Mouse (Mus musculus): ENCODE measurements around the gene Pard3b.

The Pard3b gene

DNA sequence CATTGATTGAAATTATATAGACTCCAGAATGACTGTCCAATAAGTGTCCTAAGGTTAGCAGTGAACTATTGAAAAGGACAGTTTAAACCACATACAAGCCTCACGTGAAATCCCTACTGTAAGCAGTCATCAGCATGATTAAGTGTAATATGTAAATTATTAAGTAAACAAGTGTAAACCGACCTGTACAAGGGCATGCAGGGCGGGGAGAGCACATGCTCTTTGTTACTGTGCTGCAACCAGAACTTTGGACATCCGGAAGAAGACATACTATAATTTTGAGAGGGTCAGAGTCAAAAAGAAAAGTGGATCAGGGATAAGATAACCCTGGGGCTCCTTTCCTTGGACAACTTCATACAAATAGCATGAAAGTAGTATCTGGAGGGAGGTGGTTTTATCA, 749.4 kb downstream of the Pard3b start:
- DNase-seq (ENCODE audit: low read depth, low spot score), result no peak

DNA sequence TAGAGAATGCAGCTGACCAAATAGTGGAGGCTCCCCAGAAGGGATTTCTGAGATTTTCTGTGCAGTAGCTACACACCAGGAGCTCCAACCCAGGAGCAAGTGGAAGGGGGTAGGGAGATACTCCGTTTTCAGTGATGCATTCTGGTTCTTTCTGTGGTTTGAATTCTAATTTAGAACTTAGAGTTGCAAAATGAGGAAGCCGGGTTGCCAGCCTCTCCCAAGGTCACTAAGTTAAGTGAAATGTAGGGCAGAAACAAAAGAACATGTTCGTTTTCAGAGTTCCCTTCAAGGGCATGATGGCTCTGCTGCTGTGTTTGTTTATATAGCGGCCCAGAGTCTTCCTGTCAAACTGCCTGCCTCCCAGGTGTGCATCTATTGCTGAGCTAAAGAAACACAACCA, 754.2 kb downstream of the Pard3b start:
- DNase-seq (ENCODE audit: low read depth, low spot score), result no peak

GRCm38 (mm10) chr1:62394555-62394954, 755.9 kb downstream of the Pard3b start:
- no peak for DNase-seq (ENCODE audit: low read depth, low spot score)

DNA sequence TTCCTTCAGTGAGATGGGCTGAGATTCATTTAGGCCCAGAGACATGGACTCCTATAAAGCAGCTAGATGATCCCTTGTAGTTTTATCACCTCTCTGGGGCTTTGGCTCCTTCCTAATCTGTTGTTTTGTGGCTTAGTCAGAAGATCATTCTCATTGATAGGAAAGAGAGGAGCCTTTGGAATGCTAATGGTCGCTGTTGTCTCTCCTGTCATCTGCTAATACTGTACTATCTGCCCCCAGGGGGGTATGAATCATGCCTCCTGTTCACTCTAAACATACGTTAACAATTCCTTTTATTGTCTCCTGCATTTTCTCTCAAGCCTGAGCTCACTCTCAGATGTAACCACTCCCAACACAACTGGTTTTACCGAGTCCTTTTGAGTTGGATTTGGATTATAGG, 759.6 kb downstream of the Pard3b start:
- no peak for DNase-seq (ENCODE audit: low read depth, low spot score)

DNA sequence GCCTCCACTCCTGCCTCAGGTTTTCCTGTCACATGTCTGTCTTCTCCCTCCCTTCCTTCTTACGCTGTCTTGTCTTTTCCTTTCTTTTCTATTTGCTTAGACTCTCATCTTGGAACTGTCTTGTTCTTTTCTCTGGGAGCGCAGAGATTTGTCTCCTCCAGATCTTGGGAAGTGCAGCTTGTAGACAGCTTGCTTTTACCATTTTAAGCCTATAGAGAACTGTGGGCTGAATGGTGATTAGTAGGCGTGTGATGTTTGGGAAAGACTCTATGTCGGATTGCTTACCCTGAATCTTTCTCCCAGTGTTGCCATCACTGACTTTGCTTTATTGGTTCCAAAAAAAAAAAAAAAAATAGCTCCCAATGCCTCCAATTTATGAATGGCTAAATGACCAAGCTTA, 760.1 kb downstream of the Pard3b start:
- DNase-seq (ENCODE audit: low read depth, low spot score), result no peak

DNA sequence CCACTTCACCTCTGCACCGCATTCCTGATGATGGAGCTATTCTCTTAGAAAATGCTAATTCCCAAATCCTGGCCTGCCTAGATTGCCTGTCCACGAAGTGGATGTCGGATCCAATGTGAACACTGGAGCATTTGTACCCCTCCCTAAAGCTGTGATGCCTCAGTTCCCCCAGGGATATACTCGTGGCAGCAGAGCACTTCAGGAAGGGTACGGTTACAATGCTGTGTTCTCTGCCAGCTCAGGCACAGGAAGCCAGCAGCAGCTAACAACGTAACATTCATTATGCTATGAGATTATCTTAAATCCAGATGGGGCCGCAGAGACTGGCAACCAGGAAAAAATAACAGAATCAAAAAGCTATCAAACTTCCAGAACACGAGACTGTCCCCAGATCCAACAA, 766.4 kb downstream of the Pard3b start:
- no peak for DNase-seq (ENCODE audit: low read depth, low spot score)

DNA sequence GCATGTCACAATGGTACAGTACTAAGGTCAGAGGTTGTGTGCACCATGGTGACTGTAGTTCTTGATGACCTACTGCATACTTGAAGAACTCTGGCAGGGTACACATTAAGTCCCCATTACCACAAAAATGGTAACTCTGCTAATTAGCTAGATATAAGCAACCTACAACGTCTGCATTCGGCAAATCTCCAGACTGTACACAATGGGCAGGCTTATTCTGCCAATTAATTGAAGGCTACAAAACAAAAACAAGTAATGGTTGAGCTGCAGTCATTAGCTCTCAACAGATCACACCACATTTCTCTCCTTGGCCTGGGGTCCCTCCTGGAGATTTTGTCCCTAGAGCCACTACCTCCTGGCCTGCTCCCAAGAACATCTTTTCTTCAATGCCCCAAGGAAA, 772.7 kb downstream of the Pard3b start:
- DNase-seq (ENCODE audit: low read depth, low spot score), result no peak

GRCm38 (mm10) chr1:62412019-62412418, 773.4 kb downstream of the Pard3b start:
- DNase-seq (ENCODE audit: low read depth, low spot score), result no peak

GRCm38 (mm10) chr1:62412988-62413387, 774.4 kb downstream of the Pard3b start:
- no peak for DNase-seq (ENCODE audit: low read depth, low spot score)

GRCm38 (mm10) chr1:62414521-62414920, 775.9 kb downstream of the Pard3b start:
- no peak for DNase-seq (ENCODE audit: low read depth, low spot score)

- DNase-seq (ENCODE audit: low read depth, low spot score), result no peak
These were observed 778.2 kb downstream of the Pard3b start for GRCm38 (mm10) chr1:62416627-62417374.

DNA sequence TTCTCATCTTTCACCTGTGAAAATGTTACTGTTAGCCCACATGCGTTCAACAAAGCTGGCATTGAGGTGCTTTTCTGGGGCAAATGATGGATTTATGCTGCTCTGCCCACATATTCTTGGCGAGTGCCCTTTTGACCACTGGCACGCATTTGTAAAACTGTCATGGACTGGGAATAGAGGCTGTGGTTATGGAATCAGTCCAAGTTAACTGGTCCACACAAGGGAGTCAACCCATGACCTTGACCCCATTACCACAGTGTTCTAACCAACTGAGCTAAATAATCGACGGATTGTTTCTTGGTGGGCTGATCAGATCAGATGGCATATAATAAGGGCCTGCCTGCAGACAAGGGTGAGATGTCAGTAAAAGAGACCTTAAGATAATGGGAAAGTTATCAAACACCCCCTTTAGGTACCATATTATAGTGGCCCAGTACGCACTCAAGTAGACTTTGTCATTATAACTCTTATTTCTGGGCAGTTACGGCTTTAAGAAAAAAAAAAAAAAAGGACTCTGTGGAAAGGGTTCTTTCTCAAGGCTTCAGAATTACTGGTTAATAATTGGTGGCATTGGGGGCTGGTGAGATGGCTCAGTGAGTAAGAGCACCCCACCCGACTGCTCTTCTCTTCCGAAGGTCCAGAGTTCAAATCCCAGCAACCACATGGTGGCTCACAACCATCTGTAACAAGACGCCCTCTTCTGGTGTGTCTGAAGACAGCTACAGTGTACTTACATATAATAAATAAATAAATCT, 784.4 kb downstream of the Pard3b start:
- DNase-seq (ENCODE audit: low read depth, low spot score), result no peak

- no peak for DNase-seq (ENCODE audit: low read depth, low spot score)
These were observed 786.7 kb downstream of the Pard3b start for GRCm38 (mm10) chr1:62425369-62425768.

GRCm38 (mm10) chr1:62428736-62429135, 790.1 kb downstream of the Pard3b start:
- no peak for DNase-seq (ENCODE audit: low read depth, low spot score)

DNA sequence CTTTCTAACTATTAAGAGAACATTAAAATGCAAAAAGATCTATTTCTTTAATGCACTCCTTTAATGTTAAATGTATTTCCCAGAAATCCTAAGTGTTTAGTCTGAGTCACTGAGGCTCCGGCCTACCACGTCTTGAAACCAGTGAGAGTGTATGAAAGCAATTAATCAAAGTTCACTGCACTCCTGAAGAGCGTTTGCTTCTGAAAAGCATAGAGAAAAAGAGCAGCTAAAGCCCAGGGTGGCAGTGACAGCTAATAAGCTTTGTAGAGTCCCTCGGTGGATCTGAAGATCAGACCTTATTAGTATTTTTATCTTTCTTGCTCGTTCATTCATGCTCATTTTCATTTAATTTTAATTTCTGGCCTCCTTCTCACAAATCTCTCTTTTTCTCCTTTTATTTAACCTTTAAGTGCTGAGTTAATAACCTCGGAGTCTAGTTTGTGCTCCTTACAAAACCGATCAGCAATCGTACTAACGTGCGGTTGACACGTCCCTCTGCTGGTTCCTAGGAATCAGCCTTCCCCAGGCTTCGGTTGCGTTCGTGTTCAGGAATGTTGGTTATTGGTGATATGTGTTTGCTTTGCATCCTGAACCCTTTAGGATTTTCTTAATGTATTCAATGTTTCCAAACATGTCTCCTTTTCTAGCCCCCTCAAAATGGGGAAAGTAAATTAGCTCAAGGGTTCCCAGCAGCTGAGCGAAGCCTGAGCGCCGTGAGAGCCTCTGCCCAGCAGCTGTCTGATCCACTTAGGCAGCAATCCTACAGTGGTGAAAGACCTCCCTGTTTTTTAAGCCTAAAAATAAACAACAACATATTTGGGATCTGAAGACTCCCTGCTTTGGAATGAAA, 790.9 kb downstream of the Pard3b start:
- no peak for DNase-seq (ENCODE audit: low read depth, low spot score)

DNA sequence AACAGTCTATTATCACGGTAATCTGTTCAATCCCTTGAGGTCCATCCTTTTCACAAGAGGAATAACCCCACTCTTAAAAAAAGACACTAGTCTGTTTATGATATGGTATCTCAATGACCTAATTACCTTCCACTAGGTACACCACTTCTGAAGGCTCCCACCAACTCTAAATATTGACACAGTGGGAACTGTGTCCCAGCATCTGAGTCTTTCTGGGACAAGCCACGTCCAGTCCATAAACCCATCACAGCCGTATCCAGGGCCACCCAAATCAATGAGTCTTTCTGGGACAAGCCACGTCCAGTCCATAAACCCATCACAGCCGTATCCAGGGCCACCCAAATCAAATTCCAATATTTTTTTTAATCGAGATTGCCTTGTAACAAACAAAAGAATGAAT, 792.4 kb downstream of the Pard3b start:
- no peak for DNase-seq (ENCODE audit: low read depth, low spot score)

DNA sequence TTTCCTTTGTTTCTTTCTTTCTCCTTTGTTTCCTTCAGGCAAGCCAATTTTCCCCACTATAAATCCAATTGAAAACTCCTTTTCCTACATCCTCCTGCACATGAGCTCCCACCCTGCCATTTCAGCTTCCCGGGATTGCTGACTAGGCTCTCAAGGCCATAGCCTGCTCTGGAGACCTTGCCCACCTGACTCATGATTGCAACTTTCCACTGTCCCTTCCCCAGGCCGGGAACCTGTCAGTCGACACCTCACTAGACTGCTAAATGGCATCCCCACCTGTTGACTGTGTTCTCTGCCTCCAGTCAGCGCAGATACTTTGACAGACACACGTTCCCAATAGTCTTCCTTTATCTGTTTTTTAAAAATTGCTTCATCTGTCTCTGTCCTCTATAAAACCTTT, 795.3 kb downstream of the Pard3b start:
- no peak for DNase-seq (ENCODE audit: low read depth, low spot score)

DNA sequence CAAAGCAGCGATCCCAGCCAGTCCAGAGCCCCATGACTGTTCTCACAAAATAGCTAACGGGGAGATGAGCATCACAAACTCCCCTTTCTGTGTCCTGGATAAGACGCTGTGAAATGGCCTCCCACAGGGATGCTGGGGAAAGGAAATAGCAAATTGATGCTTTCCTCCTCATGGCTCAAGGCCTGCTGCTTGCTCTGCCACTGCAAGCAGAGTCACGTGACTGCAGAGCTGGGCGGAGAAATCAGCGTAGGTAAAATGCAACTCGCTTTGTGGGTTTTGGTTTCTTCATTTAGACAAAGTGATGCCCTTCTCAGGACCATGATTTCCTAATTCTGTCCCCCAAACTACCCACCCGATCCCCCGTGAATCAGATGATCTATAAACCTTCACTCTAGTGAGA, 797.2 kb downstream of the Pard3b start:
- no peak for DNase-seq (ENCODE audit: low read depth, low spot score)

DNA sequence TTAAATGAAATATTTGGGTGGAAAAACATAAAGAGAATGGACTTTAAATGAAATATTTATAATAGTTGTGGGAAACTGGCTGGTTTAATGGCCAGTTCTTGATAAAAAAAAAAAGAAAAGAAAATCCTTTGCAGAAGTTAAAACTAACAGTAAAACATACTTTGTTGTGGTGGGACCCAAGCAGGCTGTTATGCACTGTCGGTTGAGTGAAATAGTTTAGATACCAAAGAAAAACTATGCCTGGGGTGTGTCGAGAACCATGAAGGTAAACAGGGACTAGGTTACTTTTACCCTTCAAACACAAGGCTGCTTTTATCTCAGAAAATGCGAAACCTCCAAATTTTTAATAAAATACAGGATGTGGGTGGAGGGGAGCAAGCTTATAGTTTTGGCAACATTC, 797.7 kb downstream of the Pard3b start:
- no peak for DNase-seq (ENCODE audit: low read depth, low spot score)

DNA sequence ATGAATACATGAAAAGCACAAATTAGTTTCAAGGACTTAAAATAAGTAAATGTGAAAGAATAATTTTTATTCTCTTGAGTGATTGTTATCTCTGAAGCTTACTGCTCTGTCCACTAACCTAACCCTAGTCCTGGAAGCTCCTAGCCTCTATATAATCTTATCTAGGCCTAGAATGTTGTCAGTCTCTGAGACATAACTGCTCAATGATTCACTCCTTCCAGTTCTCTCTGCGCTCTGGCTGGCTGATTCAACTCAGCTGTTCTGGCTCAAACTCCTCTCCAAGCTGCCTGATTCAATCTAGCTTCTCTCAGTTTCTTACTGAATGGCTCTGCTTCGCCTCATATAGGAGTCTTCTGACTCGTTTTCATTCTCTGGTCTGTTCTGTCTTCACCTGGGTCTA, 798.9 kb downstream of the Pard3b start:
- no peak for DNase-seq (ENCODE audit: low read depth, low spot score)

DNA sequence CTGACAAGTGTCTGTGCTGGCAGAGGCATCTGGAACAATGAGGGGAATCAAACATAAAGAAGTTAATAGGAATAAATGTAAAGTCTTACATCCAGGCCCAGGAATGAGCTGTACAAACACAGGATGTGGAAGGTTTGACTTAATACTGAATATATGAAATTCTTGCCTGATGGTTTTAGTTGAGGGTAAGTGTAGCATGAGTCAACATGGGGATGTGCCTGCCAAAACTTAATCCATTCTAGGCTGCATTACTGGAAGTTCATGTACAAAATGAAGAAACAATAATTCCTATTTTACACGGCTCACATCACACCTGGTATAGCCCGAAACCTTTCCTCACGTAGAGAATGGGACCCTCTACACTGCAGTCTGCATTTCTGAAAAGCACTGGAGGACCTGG, 805.8 kb downstream of the Pard3b start:
- no peak for DNase-seq (ENCODE audit: low read depth, low spot score)

GRCm38 (mm10) chr1:62446818-62447217, 808.2 kb downstream of the Pard3b start:
- no peak for DNase-seq (ENCODE audit: low read depth, low spot score)
